Mouse (Mus musculus): Measurements from ENCODE around the gene Vash1. TPM values are rescaled to one million over a fixed set of nuclear protein-coding genes. Genes with fewer than 3 reads are reported as not detected.

Gene Vash1
- polyA plus RNA-seq, 1 experiment from 2014 or later: 10.7 TPM

- H3K27ac ChIP-seq: no peak overlapping the region
- H3K9me3 ChIP-seq (replicated peaks): no peaks in the 10 kb centered on the region
- no peak overlapping the region for H3K4me2 ChIP-seq
- H3K4me1 ChIP-seq: peaks cover 7% of the 10 kb centered on the region
- ATAC-seq (replicated peaks; ENCODE audit: low FRiP score): no peak
- WGBS: 34% methylated on average over 19 of the region's 19 CpGs
- H3K4me3 ChIP-seq (replicated peaks): no peak overlapping the region
- no peak overlapping the region for H3K9ac ChIP-seq
- H3K27me3 ChIP-seq: no peaks in the 10 kb centered on the region
- H3K36me3 ChIP-seq: 0 out of 2 replicates have a peak, but pooled peaks cover 5% of the 10 kb centered on the region
Observed at GRCm38 (mm10) chr12:86699965-86700926, 21.7 kb downstream of the Vash1 start.

- H3K27ac ChIP-seq: no peak overlapping the region
- no peaks in the 10 kb centered on the region for H3K9me3 ChIP-seq (replicated peaks)
- H3K4me1 ChIP-seq: peaks cover 7% of the 10 kb centered on the region
- no peak overlapping the region for H3K4me3 ChIP-seq (replicated peaks)
- H3K27me3 ChIP-seq: no peaks in the 10 kb centered on the region
- no peak for ATAC-seq (replicated peaks; ENCODE audit: low FRiP score)
- WGBS: 78% methylated on average over 4 of the region's 4 CpGs
- H3K4me2 ChIP-seq: no peak overlapping the region
- 0 out of 2 replicates have a peak, but pooled peaks cover 5% of the 10 kb centered on the region for H3K36me3 ChIP-seq
- no peak overlapping the region for H3K9ac ChIP-seq
Observed at GRCm38 (mm10) chr12:86700927-86701310, 22.4 kb downstream of the Vash1 start.

- H3K9me3 ChIP-seq (replicated peaks): no peaks in the 10 kb centered on the region
- H3K27me3 ChIP-seq: no peaks in the 10 kb centered on the region
- ATAC-seq (replicated peaks; ENCODE audit: low FRiP score): no peak
- H3K4me2 ChIP-seq: no peak overlapping the region
- no peak overlapping the region for H3K4me3 ChIP-seq (replicated peaks)
- 93% methylated on average over 4 of the region's 4 CpGs for WGBS
- H3K36me3 ChIP-seq: 0 out of 2 replicates have a peak, but pooled peaks cover 5% of the 10 kb centered on the region
- H3K9ac ChIP-seq: no peak overlapping the region
- peaks cover 7% of the 10 kb centered on the region for H3K4me1 ChIP-seq
- H3K27ac ChIP-seq: no peak overlapping the region
Observed at GRCm38 (mm10) chr12:86701491-86701890, 23.0 kb downstream of the Vash1 start.

- Histone ChIP-seq H3K4me1 (peaks cover 7% of the 10 kb centered on the region), H3K4me3 (replicated peaks) (no peak overlapping the region), H3K27ac (no peak overlapping the region), H3K4me2 (no peak overlapping the region), H3K9me3 (replicated peaks) (no peaks in the 10 kb centered on the region), H3K9ac (no peak overlapping the region), H3K36me3 (0 out of 2 replicates have a peak, but pooled peaks cover 5% of the 10 kb centered on the region), H3K27me3 (no peaks in the 10 kb centered on the region)
- no peak for ATAC-seq (replicated peaks; ENCODE audit: low FRiP score)
- 90% methylated on average over 3 of the region's 3 CpGs for WGBS
Observed at GRCm38 (mm10) chr12:86702690-86703089, 24.2 kb downstream of the Vash1 start.

GRCm38 (mm10) chr12:86705843-86706242 lies 27.3 kb downstream of the Vash1 start:
- no peak overlapping the region for H3K4me3 ChIP-seq (replicated peaks)
- no peak overlapping the region for H3K27ac ChIP-seq
- H3K36me3 ChIP-seq: 0 out of 2 replicates have a peak, but pooled peaks cover 5% of the 10 kb centered on the region
- H3K4me2 ChIP-seq: no peak overlapping the region
- no peaks in the 10 kb centered on the region for H3K9me3 ChIP-seq (replicated peaks)
- H3K9ac ChIP-seq: no peak overlapping the region
- ATAC-seq (replicated peaks; ENCODE audit: low FRiP score): no peak
- H3K27me3 ChIP-seq: no peaks in the 10 kb centered on the region
- no peaks in the 10 kb centered on the region for H3K4me1 ChIP-seq
- 85% methylated on average over 5 of the region's 5 CpGs for WGBS

- H3K9ac ChIP-seq: no peak overlapping the region
- 71% methylated on average over 5 of the region's 5 CpGs for WGBS
- H3K4me2 ChIP-seq: no peak overlapping the region
- H3K4me1 ChIP-seq: no peaks in the 10 kb centered on the region
- H3K4me3 ChIP-seq (replicated peaks): no peak overlapping the region
- H3K36me3 ChIP-seq: no peaks in the 10 kb centered on the region
- H3K9me3 ChIP-seq (replicated peaks): no peaks in the 10 kb centered on the region
- H3K27me3 ChIP-seq: no peaks in the 10 kb centered on the region
- no peak overlapping the region for H3K27ac ChIP-seq
- ATAC-seq (replicated peaks; ENCODE audit: low FRiP score): no peak
Observed at GRCm38 (mm10) chr12:86714026-86714425, 35.5 kb downstream of the Vash1 start.

- H3K4me3 ChIP-seq (replicated peaks): no peak overlapping the region
- H3K4me2 ChIP-seq: no peak overlapping the region
- no peak for ATAC-seq (replicated peaks; ENCODE audit: low FRiP score)
- WGBS: 51% methylated on average over 5 of the region's 5 CpGs
- H3K4me1 ChIP-seq: no peaks in the 10 kb centered on the region
- no peaks in the 10 kb centered on the region for H3K27me3 ChIP-seq
- no peaks in the 10 kb centered on the region for H3K9me3 ChIP-seq (replicated peaks)
- 0 out of 2 replicates have a peak, but pooled peaks cover 5% of the 10 kb centered on the region for H3K36me3 ChIP-seq
- H3K27ac ChIP-seq: no peak overlapping the region
- H3K9ac ChIP-seq: no peak overlapping the region
Observed at GRCm38 (mm10) chr12:86715401-86715800, 36.9 kb downstream of the Vash1 start.

- no peak for ATAC-seq (replicated peaks; ENCODE audit: low FRiP score)
- Histone ChIP-seq H3K27me3 (no peaks in the 10 kb centered on the region), H3K4me1 (no peaks in the 10 kb centered on the region), H3K4me3 (replicated peaks) (no peak overlapping the region), H3K27ac (no peak overlapping the region), H3K9me3 (replicated peaks) (no peaks in the 10 kb centered on the region), H3K4me2 (no peak overlapping the region), H3K9ac (no peak overlapping the region), H3K36me3 (0 out of 2 replicates have a peak, but pooled peaks cover 6% of the 10 kb centered on the region)
- WGBS: 89% methylated on average over 11 of the region's 11 CpGs
Observed at GRCm38 (mm10) chr12:86716962-86717361, 38.5 kb downstream of the Vash1 start.

- H3K27me3 ChIP-seq: no peaks in the 10 kb centered on the region
- no peak overlapping the region for H3K4me3 ChIP-seq (replicated peaks)
- no peak overlapping the region for H3K9ac ChIP-seq
- H3K4me1 ChIP-seq: peaks cover under 1% of the 10 kb centered on the region; the same call in 1 of the 2 replicates
- H3K27ac ChIP-seq: no peak overlapping the region
- no peak for ATAC-seq (replicated peaks; ENCODE audit: low FRiP score)
- no peaks in the 10 kb centered on the region for H3K9me3 ChIP-seq (replicated peaks)
- WGBS: 87% methylated on average over 18 of the region's 18 CpGs
- no peak overlapping the region for H3K4me2 ChIP-seq
- H3K36me3 ChIP-seq: 0 out of 2 replicates have a peak, but pooled peaks cover 6% of the 10 kb centered on the region
Observed at GRCm38 (mm10) chr12:86719961-86720639, 41.6 kb downstream of the Vash1 start.

- H3K27ac ChIP-seq: no peak overlapping the region
- H3K27me3 ChIP-seq: no peaks in the 10 kb centered on the region
- H3K4me1 ChIP-seq: peaks cover 7% of the 10 kb centered on the region; the same call in 1 of the 2 replicates
- ATAC-seq (replicated peaks; ENCODE audit: low FRiP score): no peak
- 85% methylated on average over 5 of the region's 5 CpGs for WGBS
- no peak overlapping the region for H3K4me2 ChIP-seq
- 0 out of 2 replicates have a peak, but pooled peaks cover 6% of the 10 kb centered on the region for H3K36me3 ChIP-seq
- no peak overlapping the region for H3K4me3 ChIP-seq (replicated peaks)
- H3K9ac ChIP-seq: no peak overlapping the region
- H3K9me3 ChIP-seq (replicated peaks): no peaks in the 10 kb centered on the region
Observed at GRCm38 (mm10) chr12:86721453-86721852, 43.0 kb downstream of the Vash1 start.

- H3K4me1 ChIP-seq: peaks cover 7% of the 10 kb centered on the region; the same call in 1 of the 2 replicates
- no peak overlapping the region for H3K27ac ChIP-seq
- H3K9me3 ChIP-seq (replicated peaks): no peaks in the 10 kb centered on the region
- 0 out of 2 replicates have a peak, but pooled peaks cover 6% of the 10 kb centered on the region for H3K36me3 ChIP-seq
- H3K27me3 ChIP-seq: no peaks in the 10 kb centered on the region
- no peak overlapping the region for H3K9ac ChIP-seq
- WGBS: 63% methylated on average over 2 of the region's 2 CpGs
- H3K4me2 ChIP-seq: no peak overlapping the region
- no peak overlapping the region for H3K4me3 ChIP-seq (replicated peaks)
- ATAC-seq (replicated peaks; ENCODE audit: low FRiP score): no peak
Observed at GRCm38 (mm10) chr12:86724300-86724699, 45.8 kb downstream of the Vash1 start.

- no peaks in the 10 kb centered on the region for H3K9me3 ChIP-seq (replicated peaks)
- no peaks in the 10 kb centered on the region for H3K36me3 ChIP-seq
- peak; percentile 41 for ATAC-seq (replicated peaks; ENCODE audit: low FRiP score)
- H3K27me3 ChIP-seq: no peaks in the 10 kb centered on the region
- peak overlapping the region; percentile 69 for H3K9ac ChIP-seq
- peaks cover 7% of the 10 kb centered on the region; the same call in 1 of the 2 replicates for H3K4me1 ChIP-seq
- peak overlapping the region; percentile 57; the same call in 1 of the 2 replicates for H3K27ac ChIP-seq
- under 1% methylated on average over 19 of the region's 19 CpGs for WGBS
- peak overlapping the region; percentile 98 for H3K4me2 ChIP-seq
- H3K4me3 ChIP-seq (replicated peaks): peak overlapping the region; percentile 76
Observed at GRCm38 (mm10) chr12:86725706-86726105, 47.2 kb downstream of the Vash1 start.

Measured in kidney, embryonic 15.5 days (tissue).